Mouse (Mus musculus) kidney, postnatal 36 days (tissue): Measurements from ENCODE around the gene Bcl6.

ENCODE experiments used
- DNase-seq, 2 experiments: peaks; one replicate each; pipeline ENCODE4 v3.0.0; 2021 to 2022; ENCODE audit warnings: mixed read lengths in 2 of 2

Gene Bcl6

DNA sequence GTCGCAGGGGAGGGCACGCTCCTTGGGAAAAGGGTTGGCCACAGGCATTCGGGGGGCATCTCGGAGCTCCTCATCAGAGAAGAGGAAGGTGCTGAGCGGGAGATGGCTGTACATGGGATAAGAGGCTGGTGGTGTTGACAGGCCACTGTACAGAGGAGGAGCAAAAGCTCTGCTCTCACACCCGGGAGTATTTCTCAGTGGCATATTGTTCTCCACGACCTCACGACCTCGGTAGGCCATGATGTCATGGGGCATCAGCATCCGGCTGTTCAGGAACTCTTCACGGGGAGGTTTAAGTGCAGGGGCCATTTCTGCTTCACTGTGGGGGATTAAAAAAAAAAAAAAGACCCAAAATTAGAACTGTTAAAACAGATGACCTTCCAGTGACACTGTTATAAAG lies 15.8 kb downstream of the Bcl6 start:
- no peak for DNase-seq

DNA sequence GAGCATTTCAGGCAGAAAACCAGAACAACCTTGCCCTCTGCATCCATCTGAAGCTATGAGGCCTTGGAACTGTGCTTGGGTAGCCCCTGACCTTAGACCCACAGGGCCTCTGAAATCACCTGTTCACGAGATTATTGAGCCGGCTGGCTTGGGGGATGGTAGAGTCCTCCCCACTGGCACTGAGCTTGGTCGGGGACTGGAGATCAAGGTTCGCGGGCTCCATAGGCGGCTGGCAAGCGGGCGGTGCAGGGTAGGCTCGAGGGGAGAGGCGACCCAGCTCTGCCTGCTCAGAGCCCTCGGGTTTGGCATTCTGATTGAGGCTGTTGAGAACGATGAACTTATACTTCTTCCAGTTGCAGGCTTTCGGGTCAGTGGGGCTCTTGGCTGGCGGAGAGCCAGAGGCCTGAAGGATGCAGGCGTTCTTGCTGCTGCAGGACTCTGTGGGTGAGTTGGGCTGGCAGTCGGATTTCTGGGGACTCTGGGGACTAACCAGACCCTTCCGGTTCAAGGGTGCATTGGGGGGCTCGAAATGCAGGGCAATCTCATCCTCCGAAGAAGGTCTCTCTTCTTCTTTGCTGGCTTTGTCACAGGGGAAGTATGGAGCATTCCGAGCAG lies 16.4 kb downstream of the Bcl6 start:
- peak; percentile 58 to 65 for DNase-seq

DNA sequence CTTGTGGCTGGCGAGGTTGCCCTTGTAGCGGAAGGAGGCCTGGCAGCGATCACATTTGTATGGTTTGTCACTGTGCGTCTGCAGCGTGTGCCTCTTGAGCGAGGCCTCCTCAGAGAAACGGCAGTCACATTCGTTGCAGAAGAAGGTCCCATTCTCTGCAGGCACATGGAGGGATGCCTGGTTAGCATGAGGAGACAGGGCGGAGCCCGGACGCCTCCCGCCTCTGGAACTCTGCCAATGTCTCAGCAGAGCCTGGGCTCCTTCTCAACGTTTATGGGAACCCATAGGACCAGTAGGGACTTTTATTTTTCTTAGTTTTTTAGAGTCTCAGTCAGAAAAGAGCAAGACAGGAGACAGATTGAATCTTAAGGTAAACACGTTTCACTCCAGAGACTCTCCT lies 18.7 kb downstream of the Bcl6 start:
- DNase-seq = no peak

DNA sequence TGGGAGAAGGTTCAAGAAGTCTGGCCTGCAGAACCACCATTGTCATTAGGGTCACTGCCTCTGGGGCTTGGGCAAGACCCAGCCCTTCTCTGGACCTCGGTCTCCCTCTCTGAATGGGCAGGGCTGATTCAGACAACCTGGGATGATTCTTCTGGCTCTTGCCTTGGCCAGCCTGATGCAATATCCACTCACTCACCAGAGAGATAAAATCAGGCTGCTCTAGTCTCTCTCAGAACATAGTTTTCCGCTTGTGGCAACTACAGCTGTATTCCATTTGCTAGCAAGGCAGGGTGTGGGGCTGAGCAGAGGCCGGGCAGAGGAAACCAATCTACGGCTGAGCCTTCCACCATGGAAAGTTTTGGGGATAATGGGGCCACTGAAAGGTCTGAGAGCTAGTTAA lies 19.8 kb downstream of the Bcl6 start:
- DNase-seq = no peak

DNA sequence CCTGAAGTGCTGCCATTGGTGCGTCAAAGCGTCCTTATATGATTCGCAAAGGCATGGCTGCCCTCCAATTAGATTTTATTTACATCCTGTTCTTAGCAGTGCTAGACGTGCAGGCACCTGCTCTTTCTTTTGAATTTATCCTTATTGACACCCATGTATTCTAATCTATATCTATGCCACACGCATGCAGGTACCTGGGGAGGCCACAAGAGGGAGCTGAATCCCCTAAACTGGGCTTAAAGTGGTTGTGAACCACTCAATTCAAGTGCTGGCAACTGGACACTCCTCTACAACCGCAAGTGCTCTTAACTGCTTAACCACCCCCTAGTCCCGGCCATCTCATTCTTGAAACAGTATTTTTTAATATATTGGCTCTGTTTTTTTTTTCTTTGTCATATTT lies 21.4 kb downstream of the Bcl6 start:
- peak in 1 of 2 experiments; percentile 41 for DNase-seq

DNA sequence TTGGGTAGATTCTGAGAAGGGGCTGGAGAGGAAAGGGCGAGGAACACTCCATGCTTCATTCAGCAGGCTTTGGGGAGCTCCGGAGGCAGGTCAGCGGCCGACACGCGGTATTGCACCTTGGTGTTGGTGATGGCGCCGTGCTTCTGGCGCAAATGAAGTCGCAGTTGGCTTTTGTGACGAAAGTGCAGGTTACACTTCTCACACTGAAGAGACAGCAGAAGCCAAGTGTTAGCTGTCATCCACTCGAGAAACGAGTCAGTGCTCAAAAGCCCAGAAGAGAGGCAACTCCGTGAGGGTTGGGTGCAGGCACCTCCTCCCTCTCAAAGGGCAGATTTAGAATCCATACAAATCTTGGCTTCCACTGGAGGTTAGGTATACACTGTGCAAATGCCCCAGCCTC lies 22.6 kb downstream of the Bcl6 start:
- no peak for DNase-seq

DNA sequence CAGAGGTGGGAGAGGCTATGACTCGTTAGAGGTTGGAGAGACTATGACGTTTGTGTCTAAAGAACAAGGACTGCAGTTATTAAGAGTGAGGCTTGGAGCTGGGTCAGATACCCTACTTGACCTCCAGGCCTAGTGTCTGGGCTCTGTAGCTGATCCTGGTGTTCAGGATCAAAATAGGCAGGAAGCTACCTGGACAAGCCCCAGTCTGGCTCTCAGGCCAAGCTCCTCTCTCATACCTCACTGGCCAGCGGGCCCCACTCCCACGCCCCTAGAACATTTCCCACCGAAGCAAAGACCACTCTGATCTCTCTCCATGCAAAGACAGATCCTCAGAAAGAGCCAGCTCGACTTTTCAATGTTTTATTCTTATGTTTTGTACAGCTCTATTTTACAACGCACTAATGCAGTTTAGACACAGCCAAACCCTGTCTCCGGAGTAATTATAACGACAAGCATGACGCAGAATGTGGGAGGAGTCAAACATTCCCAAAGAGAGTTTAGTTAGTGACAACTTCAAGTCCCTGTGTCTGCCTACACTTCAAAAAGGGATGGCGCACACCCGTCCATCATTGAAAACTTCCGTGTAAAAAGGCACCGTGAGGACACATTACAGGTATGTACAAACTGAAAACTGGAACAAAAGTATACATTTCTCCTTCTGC lies 23.8 kb downstream of the Bcl6 start:
- no peak for DNase-seq

DNA sequence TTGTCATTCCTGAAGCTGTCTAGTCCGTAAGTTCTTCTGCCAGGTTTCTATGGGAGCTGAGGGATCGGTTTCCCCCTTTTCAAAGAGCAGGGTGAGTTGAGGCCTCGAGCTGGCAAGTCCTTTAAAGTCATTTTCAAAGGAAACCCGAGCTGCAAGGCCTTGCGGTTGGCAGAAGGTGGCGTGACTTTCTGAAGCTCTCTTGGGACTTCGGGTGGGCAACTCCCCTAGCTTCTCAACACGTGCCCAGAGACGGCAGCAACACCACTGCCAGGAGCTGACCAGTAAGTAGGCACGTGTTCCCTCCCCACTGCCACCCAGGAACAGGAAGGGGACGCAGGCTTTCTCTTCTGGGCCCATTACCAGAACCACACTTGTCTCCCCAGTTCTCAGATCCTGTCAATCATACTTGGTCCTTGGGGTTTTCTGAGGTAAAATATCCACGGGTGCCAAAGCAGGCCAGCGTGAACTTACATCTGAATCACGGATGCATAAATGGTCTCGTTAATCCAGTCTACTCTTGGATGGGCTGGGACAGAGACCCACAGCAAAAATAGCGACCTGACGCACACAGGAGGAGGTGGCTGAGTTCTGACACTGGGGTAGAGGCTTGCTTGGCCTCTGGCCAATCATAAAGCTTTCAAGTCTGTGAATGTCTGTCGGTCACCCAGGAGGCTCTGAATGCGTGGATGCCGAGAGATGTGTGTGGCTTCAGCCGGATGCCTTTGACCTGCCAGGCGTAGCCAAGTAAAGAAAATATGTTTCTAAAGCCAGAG lies 24.6 kb downstream of the Bcl6 start:
- no peak for DNase-seq

DNA sequence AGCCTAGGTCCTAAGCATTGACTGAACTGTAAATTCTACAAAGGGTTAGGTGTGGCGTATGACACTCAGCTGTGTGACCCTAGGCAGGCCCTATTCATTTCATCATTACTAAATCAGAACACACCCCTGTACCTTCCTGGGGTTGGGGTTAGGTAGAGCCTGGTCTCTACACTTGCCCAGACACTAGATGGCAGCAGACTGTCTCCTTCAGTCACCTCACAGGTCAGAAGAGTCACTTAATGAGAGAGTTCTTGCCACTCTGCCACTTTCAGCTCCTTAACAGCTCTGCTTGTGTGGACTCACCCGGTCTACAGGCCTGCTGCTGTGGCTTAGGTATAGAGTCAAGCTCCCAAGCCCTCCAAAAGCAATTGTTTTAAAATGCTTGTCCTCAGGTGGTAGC lies 26.3 kb downstream of the Bcl6 start:
- peak; percentile 53 to 66 for DNase-seq

DNA sequence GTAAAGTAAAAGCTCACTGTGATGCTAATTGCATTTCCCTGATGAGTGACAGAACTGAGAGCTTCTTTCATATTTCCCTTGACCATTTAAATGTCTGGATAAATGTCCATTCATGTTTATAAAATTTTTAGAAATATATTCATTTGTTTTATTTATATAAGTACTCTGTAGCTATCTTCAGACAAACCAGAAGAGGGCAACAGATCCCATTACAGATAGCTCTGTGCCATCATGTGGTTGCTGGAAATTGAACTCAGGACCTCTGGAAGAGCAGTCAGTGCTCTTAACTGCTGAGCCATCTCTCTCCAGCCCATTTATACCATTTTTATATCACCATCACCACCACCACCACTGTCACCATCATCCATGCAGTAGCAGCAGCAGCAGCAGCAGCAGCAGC lies 29.7 kb downstream of the Bcl6 start:
- DNase-seq = no peak

DNA sequence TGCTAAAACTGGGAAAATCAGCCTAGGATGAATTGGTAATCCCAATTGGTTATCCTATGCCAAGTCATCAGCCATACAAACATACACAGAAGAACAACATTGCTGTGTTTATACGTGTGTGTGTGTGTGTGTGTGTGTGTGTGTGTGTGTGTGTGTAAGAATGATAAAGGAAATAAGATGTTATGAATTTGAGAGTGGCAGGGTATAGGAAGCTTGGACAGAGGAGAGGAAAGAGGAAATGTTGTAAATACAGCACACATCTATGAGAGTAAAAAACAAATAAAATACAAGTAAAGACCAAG lies 34.7 kb downstream of the Bcl6 start:
- no peak for DNase-seq

DNA sequence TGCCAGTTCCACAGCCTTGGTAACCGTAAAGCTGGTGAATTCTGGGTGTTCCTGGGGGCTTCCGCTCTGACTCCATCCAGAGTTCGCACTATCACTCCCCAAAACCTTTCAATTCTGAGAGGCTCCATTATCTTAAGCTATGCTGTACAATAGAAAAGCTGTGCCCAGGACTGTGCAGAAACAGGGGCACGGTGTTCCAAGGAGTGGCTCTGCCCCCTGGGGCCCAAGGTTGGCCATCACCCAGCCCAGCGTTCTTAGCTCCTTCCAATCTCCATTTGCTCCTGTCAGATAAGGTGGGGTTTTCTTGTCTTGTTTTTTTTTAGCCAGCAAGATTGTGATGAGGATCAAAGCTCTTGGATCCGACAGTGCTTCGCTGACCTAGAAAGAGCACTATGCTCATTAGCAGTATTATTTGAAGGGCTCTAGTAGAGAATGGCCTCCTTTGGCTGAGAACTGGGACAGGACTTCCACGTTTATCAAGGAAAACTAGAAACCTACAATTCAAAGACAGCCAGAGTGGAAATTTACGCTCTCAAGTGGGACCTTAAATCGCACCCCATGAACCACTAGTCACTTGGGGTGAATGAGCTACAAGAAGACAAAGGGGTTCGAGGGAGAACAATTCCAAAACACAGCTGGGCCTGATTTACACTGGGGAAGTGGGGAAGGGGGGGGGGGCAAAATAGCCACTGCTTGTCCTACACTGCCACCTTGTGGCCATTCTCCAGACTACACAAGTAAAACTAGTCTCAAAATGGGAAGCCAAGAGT lies 35.3 kb downstream of the Bcl6 start:
- DNase-seq = peak; percentile 39 to 77

DNA sequence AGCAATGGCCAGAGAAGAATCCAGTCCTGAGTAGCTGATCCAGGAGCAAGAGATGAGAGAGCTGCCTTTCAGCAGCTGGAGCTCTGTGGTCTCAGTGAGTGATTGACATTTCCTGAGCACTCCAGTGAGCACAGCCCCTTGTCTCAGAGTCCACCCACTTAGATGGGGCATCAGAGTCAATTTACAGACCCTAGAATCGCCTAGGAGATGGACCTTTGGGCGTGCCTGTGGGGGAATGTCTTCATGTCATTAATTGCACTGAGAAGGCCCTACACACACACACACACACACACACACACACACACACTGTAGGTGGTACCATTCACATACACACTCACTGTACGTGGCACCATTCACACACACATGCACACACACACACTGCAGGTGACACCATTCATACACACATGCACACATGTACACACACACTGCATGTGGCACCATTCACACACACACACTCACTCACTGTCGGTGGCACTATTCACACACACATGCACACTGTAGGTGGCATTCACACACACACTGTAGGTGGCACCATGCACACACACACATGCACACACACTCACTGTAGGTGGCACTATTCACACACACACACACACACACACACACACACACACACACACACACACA lies 36.4 kb downstream of the Bcl6 start:
- no peak for DNase-seq

DNA sequence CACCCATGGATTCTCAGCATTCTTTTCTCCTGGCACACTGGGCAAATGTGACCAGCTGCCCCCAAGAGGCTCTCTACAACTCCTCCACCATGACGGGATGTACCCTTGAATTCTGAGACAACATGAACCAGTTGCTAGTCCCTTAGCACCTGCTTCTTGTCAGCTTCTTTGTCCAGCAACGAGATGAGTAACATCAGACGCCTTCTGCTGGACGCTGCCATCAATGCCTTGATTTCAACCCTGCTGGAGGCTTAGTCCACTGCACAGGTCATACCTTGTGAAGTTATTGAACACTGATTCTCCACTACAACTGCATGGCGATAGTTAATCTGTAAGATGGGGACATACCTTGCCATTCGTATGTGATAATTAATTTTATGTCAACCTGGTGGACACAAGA lies 41.0 kb downstream of the Bcl6 start:
- DNase-seq = peak in 1 of 2 experiments; percentile 53

DNA sequence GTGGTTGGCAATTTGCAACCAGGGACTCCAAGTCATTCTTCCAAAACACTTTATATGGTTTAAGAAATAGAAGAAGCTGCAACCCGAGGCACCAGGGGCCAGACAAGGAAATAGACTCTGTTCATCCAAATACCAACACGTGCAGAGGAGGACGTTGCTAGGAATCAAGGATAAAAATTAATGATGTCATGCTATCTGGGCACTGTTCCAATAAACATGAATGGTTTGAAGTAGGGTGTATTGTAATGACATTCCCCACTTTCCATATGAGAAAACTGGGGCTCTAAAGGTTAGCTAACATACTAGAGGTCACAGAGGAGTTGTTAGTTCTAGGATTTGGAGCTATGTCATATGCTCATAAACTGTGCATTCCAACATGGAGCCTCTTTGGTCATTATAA lies 43.9 kb downstream of the Bcl6 start:
- DNase-seq = no peak

DNA sequence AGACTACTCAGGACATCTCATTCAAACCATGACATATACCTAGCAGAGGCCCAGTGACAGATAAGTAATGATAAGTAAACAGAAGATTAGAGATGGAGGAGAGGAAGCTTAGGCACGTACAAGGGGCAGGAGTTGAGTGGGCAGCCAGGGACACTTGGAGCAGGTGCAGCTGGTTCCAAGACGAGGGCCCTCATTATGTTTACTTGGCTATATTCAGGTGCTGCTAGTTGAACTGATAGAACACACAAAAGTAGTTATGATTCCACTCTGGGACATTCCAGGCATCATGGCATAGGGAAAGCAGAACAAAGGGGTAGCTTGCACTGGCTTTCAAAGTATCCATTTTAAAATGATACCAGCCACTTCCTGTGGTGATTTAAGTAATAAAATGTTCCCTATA lies 54.3 kb downstream of the Bcl6 start:
- DNase-seq = no peak

DNA sequence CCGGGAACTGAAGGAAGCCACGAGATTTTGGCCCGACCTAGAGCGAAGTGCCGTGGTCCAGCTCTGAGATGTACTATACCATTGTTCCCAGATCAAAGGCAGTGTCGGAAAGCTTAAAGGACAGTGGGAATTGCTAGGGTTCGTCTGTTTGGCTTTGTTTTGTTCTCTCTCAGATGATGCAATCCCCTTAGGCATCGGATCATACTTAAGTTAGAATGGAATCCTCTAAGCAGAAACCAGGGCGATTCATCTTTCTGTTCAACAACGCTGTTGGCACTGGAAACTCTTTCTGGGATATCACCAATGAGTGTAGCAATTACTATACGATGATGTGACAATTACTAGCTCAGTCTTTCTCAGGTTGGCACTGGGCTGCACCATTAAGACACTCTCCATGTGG lies 56.4 kb downstream of the Bcl6 start, which contains the start of gene Rtp2:
Rtp2 (minus strand) TSS at position 101 of the 400 bp plus-strand sequence.
- no peak for DNase-seq

DNA sequence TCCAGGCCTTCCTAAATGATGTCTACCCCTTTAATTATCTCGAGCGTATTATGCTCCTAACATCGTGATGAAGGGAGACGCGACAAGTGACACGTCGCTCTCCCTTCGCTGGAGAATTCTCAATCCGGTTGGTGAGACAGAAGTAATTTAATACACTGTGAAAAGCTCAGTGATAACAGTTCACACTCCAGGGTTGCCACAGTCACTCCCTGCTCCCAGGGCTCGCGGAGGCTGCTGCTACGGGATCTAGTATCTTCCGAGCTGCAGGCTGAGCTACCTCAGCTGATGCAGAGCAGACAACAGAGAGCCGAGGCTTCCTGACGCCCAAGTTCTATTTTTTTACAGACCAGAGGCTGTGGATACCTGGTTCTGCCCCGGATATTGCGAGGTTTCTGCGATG lies 57.4 kb downstream of the Bcl6 start:
- no peak for DNase-seq

DNA sequence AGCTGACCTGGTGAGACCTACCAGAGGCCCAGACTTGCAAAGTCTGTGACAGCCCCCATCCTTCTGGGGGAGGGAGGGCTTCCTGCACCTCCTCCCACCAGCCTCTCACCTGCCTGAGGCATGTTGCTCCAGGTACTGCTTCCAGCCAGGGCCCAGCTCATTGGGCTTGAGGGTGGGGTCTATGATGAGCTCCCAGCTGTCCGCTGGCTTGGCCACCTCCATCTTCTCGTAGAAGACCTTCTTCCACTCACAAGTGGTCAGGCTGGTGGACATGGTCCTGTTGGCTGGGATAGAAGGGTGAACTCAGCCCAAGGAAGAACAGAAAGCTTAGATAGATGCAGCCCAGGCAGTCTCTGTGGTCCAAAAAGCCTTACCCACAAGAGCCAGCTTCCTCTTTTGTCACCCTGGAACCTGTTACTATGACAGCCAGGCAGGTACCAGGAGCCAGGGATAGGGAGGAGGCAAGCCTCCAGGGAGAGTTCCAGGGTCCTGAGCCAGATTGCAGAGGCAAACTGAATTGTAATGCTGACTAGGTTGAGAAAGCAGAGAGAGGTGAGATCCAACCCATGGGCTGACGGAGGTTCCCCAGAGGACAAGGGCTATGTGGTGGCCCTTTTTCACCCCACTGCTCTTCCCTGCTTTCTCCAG lies 58.1 kb downstream of the Bcl6 start:
- no peak for DNase-seq

DNA sequence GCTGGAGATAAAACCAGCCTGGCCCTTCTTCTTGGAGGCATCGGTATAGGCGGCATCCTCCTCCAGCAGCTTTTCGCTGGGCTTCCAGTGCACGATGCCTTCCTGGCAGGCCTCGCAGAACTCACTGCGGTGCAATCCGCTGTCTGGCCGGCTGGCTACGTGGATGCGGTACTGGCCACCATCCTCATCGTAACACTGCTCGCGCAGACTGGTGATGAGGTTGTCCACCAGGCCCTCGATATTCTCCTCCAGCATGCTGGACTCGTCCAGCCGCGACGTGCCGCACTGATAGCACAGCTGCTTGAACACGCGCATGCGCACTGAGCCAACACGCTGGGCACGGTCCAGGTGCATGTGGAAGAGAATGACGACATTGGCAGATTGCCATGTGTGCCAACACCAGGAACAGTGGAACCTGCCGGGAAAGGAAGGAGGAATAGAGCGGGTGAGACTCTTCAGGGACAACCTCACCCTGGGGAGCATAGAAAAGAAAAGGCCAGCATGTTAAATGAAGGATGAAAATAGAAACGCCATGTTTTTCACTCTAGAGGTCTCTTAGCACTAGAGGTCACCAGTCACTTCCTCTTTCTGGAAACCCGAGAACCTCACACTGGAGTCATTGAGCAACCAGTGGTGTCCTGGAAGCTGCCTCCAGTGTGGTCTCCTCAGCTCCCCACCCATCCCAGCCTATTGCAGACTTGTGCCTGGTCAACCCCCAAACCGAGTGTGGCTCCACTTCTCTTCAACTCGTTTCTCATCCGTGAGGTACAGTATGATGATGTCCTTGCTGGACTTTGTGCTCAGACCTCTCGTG lies 61.1 kb downstream of the Bcl6 start:
- no peak for DNase-seq

DNA sequence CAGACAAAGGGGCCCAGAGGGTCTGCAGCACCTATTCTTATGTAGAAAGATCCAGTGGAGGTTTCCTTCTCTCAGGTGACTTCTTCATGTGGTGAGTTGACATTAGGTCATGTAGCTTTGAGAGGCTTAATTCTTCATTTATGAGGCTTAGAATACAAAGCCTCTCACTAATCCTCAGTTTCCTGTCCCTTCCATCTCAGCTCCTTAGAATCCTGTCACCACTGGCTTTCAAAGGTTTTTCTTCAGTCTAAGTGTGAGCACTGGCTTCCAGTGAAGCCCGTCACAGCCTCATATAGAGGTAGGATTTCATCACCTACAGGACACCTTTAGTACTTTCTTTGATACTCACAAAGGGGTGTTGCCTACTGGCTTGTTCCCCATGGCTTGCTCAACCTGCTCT lies 65.7 kb downstream of the Bcl6 start:
- DNase-seq = no peak

DNA sequence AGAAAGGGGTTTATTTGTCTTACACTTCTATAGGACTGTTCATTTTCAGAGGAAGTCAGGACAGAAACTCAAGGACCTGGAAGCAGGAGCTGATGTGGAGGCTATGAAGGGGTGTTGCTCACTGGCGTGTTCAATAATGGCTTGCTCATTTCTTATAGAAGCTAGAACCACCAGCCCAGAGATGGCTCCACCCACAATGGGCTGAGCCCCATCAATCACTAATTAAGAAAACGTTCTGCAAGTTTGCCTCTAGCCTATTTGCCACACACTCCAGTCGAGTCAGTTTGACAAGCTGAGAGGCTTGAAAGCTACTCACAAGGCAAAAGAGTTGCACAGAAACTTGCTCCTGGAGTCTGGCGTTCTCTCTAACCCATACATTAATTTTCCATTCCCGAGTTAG lies 67.0 kb downstream of the Bcl6 start:
- DNase-seq = no peak
